Mouse (Mus musculus): ENCODE data around the gene Ndufs7. TPM values are rescaled to one million over a fixed set of nuclear protein-coding genes. Genes with fewer than 3 reads are reported as not detected.
"Not testable (repeated sequence)": the region's sequence is repeated elsewhere in the genome, so short reads cannot be mapped to it uniquely, and the experiment has no call there.

Ndufs7 gene
- 19.0 and 28.9 TPM in 2 replicates for polyA plus RNA-seq (2012)

GRCm38 (mm10) chr10:80248971-80249640 lies at the start of gene Ndufs7:
Ndufs7 (plus strand) TSS chr10:80249121.
- TF ChIP-seq TAL1 (IDR thresholded peaks at IDR 0.05; ENCODE audit: low read length) (no peak), GATA1 (IDR thresholded peaks at IDR 0.05; ENCODE audit: low read length) (no peak)
- H3K9me3 ChIP-seq (ENCODE audit: control insufficient read depth, low read length): no peaks in the 10 kb centered on the region
- H3K4me1 ChIP-seq (ENCODE audit: control insufficient read depth): peaks cover 65% of the 10 kb centered on the region
- no peaks in the 10 kb centered on the region for H3K27me3 ChIP-seq (ENCODE audit: control insufficient read depth)
- peak within 1 kb of the TSS; percentile 82 for H3K4me3 ChIP-seq (replicated peaks)
- H3K36me3 ChIP-seq (ENCODE audit: control insufficient read depth): peaks cover 48% of the 10 kb centered on the region

GRCm38 (mm10) chr10:80199440-80200008 lies 49.4 kb upstream of the Ndufs7 start:
- H3K4me1 ChIP-seq (ENCODE audit: control insufficient read depth): peaks cover 4% of the 10 kb centered on the region
- H3K9me3 ChIP-seq (ENCODE audit: control insufficient read depth, low read length): no peaks in the 10 kb centered on the region
- no peak for TF ChIP-seq TAL1 (IDR thresholded peaks at IDR 0.05; ENCODE audit: low read length)
- H3K36me3 ChIP-seq (ENCODE audit: control insufficient read depth): no peaks in the 10 kb centered on the region
- no peak overlapping the region for H3K4me3 ChIP-seq (replicated peaks)
- H3K27me3 ChIP-seq (ENCODE audit: control insufficient read depth): peaks cover 13% of the 10 kb centered on the region; the same call in 1 of the 2 replicates

- no peak overlapping the region for H3K4me3 ChIP-seq (replicated peaks)
- TF ChIP-seq TAL1 (IDR thresholded peaks at IDR 0.05; ENCODE audit: low read length) (no peak), GATA1 (IDR thresholded peaks at IDR 0.05; ENCODE audit: low read length) (no peak)
- no peaks in the 10 kb centered on the region for H3K36me3 ChIP-seq (ENCODE audit: control insufficient read depth)
- no peaks in the 10 kb centered on the region for H3K9me3 ChIP-seq (ENCODE audit: control insufficient read depth, low read length)
- H3K27me3 ChIP-seq (ENCODE audit: control insufficient read depth): peaks cover 20% of the 10 kb centered on the region
- peaks cover 4% of the 10 kb centered on the region for H3K4me1 ChIP-seq (ENCODE audit: control insufficient read depth)
These were observed 48.4 kb upstream of the Ndufs7 start for GRCm38 (mm10) chr10:80200485-80200884.

DNA sequence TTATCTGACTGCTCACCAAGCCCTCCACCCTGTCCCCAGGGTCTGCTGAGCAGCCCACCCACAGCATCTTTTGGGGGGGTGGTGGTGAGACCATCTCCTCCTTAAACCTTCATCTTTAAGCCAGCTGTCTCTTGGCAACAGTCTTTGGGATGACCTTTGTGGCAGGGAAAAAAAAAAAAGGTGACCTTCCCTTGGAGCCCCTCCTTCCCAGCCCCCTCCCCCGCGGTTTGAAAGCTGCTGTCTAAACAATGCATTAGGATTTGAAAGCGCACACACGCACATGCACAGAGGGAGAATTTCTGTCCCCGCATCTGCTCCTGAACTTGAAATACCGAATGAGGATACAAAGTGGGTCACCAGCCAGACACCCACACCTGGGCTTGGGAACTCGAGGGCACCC lies 44.9 kb upstream of the Ndufs7 start:
- H3K4me1 ChIP-seq (ENCODE audit: control insufficient read depth): peaks cover 4% of the 10 kb centered on the region
- peaks cover 32% of the 10 kb centered on the region for H3K27me3 ChIP-seq (ENCODE audit: control insufficient read depth)
- H3K9me3 ChIP-seq (ENCODE audit: control insufficient read depth, low read length): no peaks in the 10 kb centered on the region
- no peak overlapping the region for H3K4me3 ChIP-seq (replicated peaks)
- H3K36me3 ChIP-seq (ENCODE audit: control insufficient read depth): no peaks in the 10 kb centered on the region
- TF ChIP-seq GATA1 (IDR thresholded peaks at IDR 0.05; ENCODE audit: low read length): no peak
- no peak for TF ChIP-seq TAL1 (IDR thresholded peaks at IDR 0.05; ENCODE audit: low read length)

- Histone ChIP-seq H3K36me3 (ENCODE audit: control insufficient read depth) (no peaks in the 10 kb centered on the region), H3K4me3 (replicated peaks) (no peak overlapping the region), H3K27me3 (ENCODE audit: control insufficient read depth) (peaks cover 30% of the 10 kb centered on the region), H3K9me3 (ENCODE audit: control insufficient read depth, low read length) (no peaks in the 10 kb centered on the region), H3K4me1 (ENCODE audit: control insufficient read depth) (no peaks in the 10 kb centered on the region)
- TF ChIP-seq GATA1 (IDR thresholded peaks at IDR 0.05; ENCODE audit: low read length) (no peak), TAL1 (IDR thresholded peaks at IDR 0.05; ENCODE audit: low read length) (no peak)
These were observed 41.7 kb upstream of the Ndufs7 start for GRCm38 (mm10) chr10:80207201-80207600.

GRCm38 (mm10) chr10:80207676-80208075 lies 41.2 kb upstream of the Ndufs7 start:
- Histone ChIP-seq H3K27me3 (ENCODE audit: control insufficient read depth) (peaks cover 30% of the 10 kb centered on the region), H3K4me3 (replicated peaks) (no peak overlapping the region), H3K36me3 (ENCODE audit: control insufficient read depth) (no peaks in the 10 kb centered on the region), H3K4me1 (ENCODE audit: control insufficient read depth) (no peaks in the 10 kb centered on the region), H3K9me3 (ENCODE audit: control insufficient read depth, low read length) (no peaks in the 10 kb centered on the region)
- TF ChIP-seq GATA1 (IDR thresholded peaks at IDR 0.05; ENCODE audit: low read length): no peak
- no peak for TF ChIP-seq TAL1 (IDR thresholded peaks at IDR 0.05; ENCODE audit: low read length)

DNA sequence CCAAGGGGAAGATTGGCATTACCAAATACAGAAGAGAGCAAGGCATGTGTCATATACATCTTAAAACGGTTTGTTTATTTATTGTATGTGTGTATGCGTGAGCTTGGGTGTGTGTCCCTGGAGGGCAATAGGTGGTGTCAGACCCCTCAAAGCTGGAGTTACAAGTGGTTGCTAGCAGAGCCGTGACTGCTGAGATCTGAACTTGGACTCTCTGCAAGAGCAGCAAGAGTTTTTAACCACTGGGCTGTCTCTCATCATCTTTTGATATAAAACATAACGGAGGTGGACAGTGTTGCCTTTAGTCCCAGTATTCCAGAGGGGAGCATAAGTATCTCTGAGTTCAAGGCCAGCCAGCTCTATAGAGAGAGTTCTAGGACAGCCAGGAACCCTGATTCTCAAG lies 40.7 kb upstream of the Ndufs7 start:
- Histone ChIP-seq H3K9me3 (ENCODE audit: control insufficient read depth, low read length) (no peaks in the 10 kb centered on the region), H3K4me3 (replicated peaks) (no peak overlapping the region), H3K4me1 (ENCODE audit: control insufficient read depth) (no peaks in the 10 kb centered on the region), H3K36me3 (ENCODE audit: control insufficient read depth) (no peaks in the 10 kb centered on the region), H3K27me3 (ENCODE audit: control insufficient read depth) (peaks cover 30% of the 10 kb centered on the region)
- TF ChIP-seq TAL1 (IDR thresholded peaks at IDR 0.05; ENCODE audit: low read length): no peak
- TF ChIP-seq GATA1 (IDR thresholded peaks at IDR 0.05; ENCODE audit: low read length): no peak

- TF ChIP-seq GATA1 (IDR thresholded peaks at IDR 0.05; ENCODE audit: low read length) (no peak), TAL1 (IDR thresholded peaks at IDR 0.05; ENCODE audit: low read length) (no peak)
- H3K27me3 ChIP-seq (ENCODE audit: control insufficient read depth): peaks cover 28% of the 10 kb centered on the region
These were observed 40.0 kb upstream of the Ndufs7 start for GRCm38 (mm10) chr10:80208841-80209371.

DNA sequence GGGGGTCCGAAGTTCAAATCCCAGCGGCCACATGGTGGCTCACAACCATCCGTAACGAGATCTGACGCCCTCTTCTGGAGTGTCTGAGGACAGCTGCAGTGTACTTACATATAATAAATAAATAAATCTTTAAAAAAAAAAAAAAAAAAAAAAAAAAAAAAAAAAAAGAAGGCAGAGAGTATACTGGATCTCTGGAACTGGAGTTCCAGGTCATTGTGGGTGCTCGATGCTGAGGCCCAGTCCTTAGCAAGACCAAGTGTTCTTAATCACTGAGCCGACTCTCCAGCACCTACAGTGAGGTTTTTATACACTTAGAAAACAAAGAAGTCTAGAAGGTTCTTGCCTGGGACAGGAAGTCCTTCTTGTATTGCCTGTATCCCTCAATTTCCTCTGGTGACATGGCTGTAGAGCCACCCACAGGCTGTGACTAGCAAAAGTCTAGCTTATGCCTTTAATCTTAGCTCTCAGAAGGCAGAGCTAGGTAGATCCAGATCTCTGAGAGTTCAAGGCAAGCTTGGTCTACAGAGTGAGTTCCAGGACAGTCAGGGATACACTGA lies 37.3 kb upstream of the Ndufs7 start:
- not testable (repeated sequence) for H3K36me3 ChIP-seq (ENCODE audit: control insufficient read depth); H3K4me3 ChIP-seq (replicated peaks); H3K9me3 ChIP-seq (ENCODE audit: control insufficient read depth, low read length); H3K4me1 ChIP-seq (ENCODE audit: control insufficient read depth)
- peaks cover 21% of the 10 kb centered on the region for H3K27me3 ChIP-seq (ENCODE audit: control insufficient read depth)

More at GRCm38 (mm10) chr10:80208841-80209371, 40.0 kb upstream of the Ndufs7 start:
- no peak overlapping the region for H3K4me3 ChIP-seq (replicated peaks)
- no peaks in the 10 kb centered on the region for H3K4me1 ChIP-seq (ENCODE audit: control insufficient read depth)
- H3K36me3 ChIP-seq (ENCODE audit: control insufficient read depth): no peaks in the 10 kb centered on the region
- no peaks in the 10 kb centered on the region for H3K9me3 ChIP-seq (ENCODE audit: control insufficient read depth, low read length)
